Mouse (Mus musculus): ENCODE data around the gene Olfr1431. TPM values are rescaled to one million over a fixed set of nuclear protein-coding genes. Genes with fewer than 3 reads are reported as not detected.
"Not testable (repeated sequence)": the region's sequence is repeated elsewhere in the genome, so short reads cannot be mapped to it uniquely, and the experiment has no call there.

Gene Olfr1431
- not detected in 2 replicates for polyA plus RNA-seq (2015; fragmentation: Nextera tagmentation; extraction: Ambion mirVana)

DNA sequence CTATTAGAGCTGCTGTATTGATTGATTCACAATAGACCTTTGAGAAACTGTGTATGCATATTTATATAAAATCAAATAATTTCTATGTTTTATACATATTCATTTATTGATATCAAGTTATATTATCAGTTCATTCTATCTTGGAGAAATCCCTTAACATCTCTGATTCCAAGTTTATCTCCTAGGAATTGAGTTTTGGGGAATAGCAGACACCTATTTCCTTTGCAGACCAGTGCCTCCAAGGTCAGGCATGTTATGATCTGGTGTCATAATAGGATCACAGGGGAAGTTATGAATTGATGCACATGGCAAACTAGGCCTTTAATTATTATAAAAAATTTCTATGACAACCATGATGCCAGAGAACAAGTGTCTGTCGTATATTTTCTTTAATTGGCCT is at the start of gene Olfr1431:
Gene Olfr1431, plus strand, starts transcription at position 301 of the 400 bp plus-strand sequence.
- no peak within 1 kb of the TSS for H3K4me3 ChIP-seq (ENCODE audit: low read depth, low read length)
- H3K4me1 ChIP-seq (ENCODE audit: control insufficient read depth, low read depth, low read length), result no peaks in the 10 kb centered on the region
- H3K9ac ChIP-seq (ENCODE audit: low read depth, low read length), result no peak within 1 kb of the TSS
- H3K27ac ChIP-seq (ENCODE audit: low read length), result no peak within 1 kb of the TSS
- no peak within 1 kb of the TSS for H3K4me2 ChIP-seq (ENCODE audit: low read depth, low read length)
- ATAC-seq (ENCODE audit: low read depth), result no peak
- H3K9me3 ChIP-seq (replicated peaks; ENCODE audit: control insufficient read depth, low read length), result no peaks in the 10 kb centered on the region
- no peaks in the 10 kb centered on the region for H3K27me3 ChIP-seq (ENCODE audit: control insufficient read depth, insufficient read depth, low read depth, low read length)
- H3K36me3 ChIP-seq (ENCODE audit: control insufficient read depth, insufficient read depth), result no peaks in the 10 kb centered on the region
- 50% methylated on average over 1 of the region's 1 CpGs for WGBS (ENCODE audit: insufficient replicate concordance)

GRCm38 (mm10) chr19:12170062-12170599 is 30.3 kb upstream of the Olfr1431 start, which contains the start of gene Olfr1555-ps1:
Gene Olfr1555-ps1, minus strand, starts transcription at chr19:12170112.
- not testable (repeated sequence) for ATAC-seq (ENCODE audit: low read depth); H3K4me1 ChIP-seq (ENCODE audit: control insufficient read depth, low read depth, low read length); H3K4me2 ChIP-seq (ENCODE audit: low read depth, low read length); H3K36me3 ChIP-seq (ENCODE audit: control insufficient read depth, insufficient read depth); H3K9me3 ChIP-seq (replicated peaks; ENCODE audit: control insufficient read depth, low read length); H3K27ac ChIP-seq (ENCODE audit: low read length); H3K4me3 ChIP-seq (ENCODE audit: low read depth, low read length); H3K9ac ChIP-seq (ENCODE audit: low read depth, low read length); H3K27me3 ChIP-seq (ENCODE audit: control insufficient read depth, insufficient read depth, low read depth, low read length)
- 31% methylated on average over 1 of the region's 1 CpGs for WGBS (ENCODE audit: insufficient replicate concordance)

- not testable (repeated sequence) for H3K9me3 ChIP-seq (replicated peaks; ENCODE audit: control insufficient read depth, low read length); H3K27me3 ChIP-seq (ENCODE audit: control insufficient read depth, insufficient read depth, low read depth, low read length); H3K4me1 ChIP-seq (ENCODE audit: control insufficient read depth, low read depth, low read length); H3K9ac ChIP-seq (ENCODE audit: low read depth, low read length); H3K27ac ChIP-seq (ENCODE audit: low read length); H3K36me3 ChIP-seq (ENCODE audit: control insufficient read depth, insufficient read depth); ATAC-seq (ENCODE audit: low read depth); H3K4me2 ChIP-seq (ENCODE audit: low read depth, low read length); H3K4me3 ChIP-seq (ENCODE audit: low read depth, low read length)
- 55% methylated on average over 5 of the region's 5 CpGs for WGBS (ENCODE audit: insufficient replicate concordance)
These were observed 25.0 kb upstream of the Olfr1431 start for GRCm38 (mm10) chr19:12175431-12175830.

DNA sequence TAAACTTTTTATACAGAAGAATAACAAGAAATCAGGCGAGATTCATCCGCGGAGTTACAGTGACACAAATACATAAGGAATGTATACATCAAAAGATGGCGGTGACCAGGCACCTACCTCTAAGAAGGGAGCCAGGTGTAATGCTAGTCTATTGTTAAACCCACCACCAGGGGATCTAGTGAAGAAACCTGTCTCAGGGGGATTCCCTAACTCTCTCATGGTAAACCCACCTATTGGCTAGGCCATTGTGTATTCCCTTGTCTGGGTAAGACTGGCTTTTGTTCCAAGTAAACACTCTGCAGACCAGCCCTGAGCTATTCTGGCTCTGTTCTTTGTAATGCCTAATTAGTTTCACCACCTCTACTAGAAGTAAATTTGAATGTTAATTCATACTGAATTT is 1.4 kb upstream of the Olfr1431 start:
- not testable (repeated sequence) for H3K4me3 ChIP-seq (ENCODE audit: low read depth, low read length); H3K4me2 ChIP-seq (ENCODE audit: low read depth, low read length); H3K9me3 ChIP-seq (replicated peaks; ENCODE audit: control insufficient read depth, low read length); ATAC-seq (ENCODE audit: low read depth); H3K4me1 ChIP-seq (ENCODE audit: control insufficient read depth, low read depth, low read length); H3K27me3 ChIP-seq (ENCODE audit: control insufficient read depth, insufficient read depth, low read depth, low read length); H3K36me3 ChIP-seq (ENCODE audit: control insufficient read depth, insufficient read depth); H3K27ac ChIP-seq (ENCODE audit: low read length); H3K9ac ChIP-seq (ENCODE audit: low read depth, low read length)
- WGBS (ENCODE audit: insufficient replicate concordance), result 63% methylated on average over 4 of the region's 4 CpGs

DNA sequence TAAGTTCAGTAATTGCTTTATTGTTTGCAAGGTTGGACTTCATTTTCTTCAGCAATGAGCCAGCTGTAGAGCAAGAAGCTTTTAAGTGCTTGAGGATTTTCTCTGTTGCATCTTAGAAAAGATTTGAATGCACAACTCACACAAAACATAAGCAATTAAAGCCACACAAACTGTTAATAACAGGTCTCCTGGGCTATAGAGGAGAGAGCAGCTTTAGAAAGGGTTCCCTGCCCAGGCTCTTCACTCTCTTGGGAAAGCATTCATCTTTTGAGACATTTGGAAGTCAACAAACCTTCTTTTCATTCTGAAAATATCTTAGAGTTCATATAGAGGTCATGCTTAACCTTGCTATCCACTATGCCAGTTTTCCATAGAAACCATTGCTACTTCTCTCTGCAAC is 32.1 kb downstream of the Olfr1431 start, which contains the start of gene Olfr1432:
Gene Olfr1432, minus strand, starts transcription at position 101 of the 400 bp plus-strand sequence.
- H3K4me3 ChIP-seq (ENCODE audit: low read depth, low read length); H3K9ac ChIP-seq (ENCODE audit: low read depth, low read length); H3K36me3 ChIP-seq (ENCODE audit: control insufficient read depth, insufficient read depth); ATAC-seq (ENCODE audit: low read depth); H3K27ac ChIP-seq (ENCODE audit: low read length); H3K4me1 ChIP-seq (ENCODE audit: control insufficient read depth, low read depth, low read length); H3K27me3 ChIP-seq (ENCODE audit: control insufficient read depth, insufficient read depth, low read depth, low read length); H3K9me3 ChIP-seq (replicated peaks; ENCODE audit: control insufficient read depth, low read length); H3K4me2 ChIP-seq (ENCODE audit: low read depth, low read length): not testable (repeated sequence)

GRCm38 (mm10) chr19:12241559-12241958 is 41.1 kb downstream of the Olfr1431 start, which contains the start of gene Olfr262:
Gene Olfr262, minus strand, starts transcription at chr19:12241659.
- no peaks in the 10 kb centered on the region for H3K27me3 ChIP-seq (ENCODE audit: control insufficient read depth, insufficient read depth, low read depth, low read length)
- H3K9me3 ChIP-seq (replicated peaks; ENCODE audit: control insufficient read depth, low read length), result no peaks in the 10 kb centered on the region
- WGBS (ENCODE audit: insufficient replicate concordance), result 37% methylated on average over 1 of the region's 1 CpGs

GRCm38 (mm10) chr19:12260732-12261131 is 60.3 kb downstream of the Olfr1431 start, which contains the start of gene Olfr235:
Gene Olfr235, plus strand, starts transcription at chr19:12261032.
- Histone ChIP-seq H3K4me2 (ENCODE audit: low read depth, low read length) (no peak within 1 kb of the TSS), H3K27me3 (ENCODE audit: control insufficient read depth, insufficient read depth, low read depth, low read length) (no peaks in the 10 kb centered on the region), H3K9me3 (replicated peaks; ENCODE audit: control insufficient read depth, low read length) (no peaks in the 10 kb centered on the region), H3K4me3 (ENCODE audit: low read depth, low read length) (no peak within 1 kb of the TSS), H3K36me3 (ENCODE audit: control insufficient read depth, insufficient read depth) (no peaks in the 10 kb centered on the region), H3K9ac (ENCODE audit: low read depth, low read length) (no peak within 1 kb of the TSS), H3K4me1 (ENCODE audit: control insufficient read depth, low read depth, low read length) (no peaks in the 10 kb centered on the region), H3K27ac (ENCODE audit: low read length) (no peak within 1 kb of the TSS)
- ATAC-seq (ENCODE audit: low read depth), result no peak
- 32% methylated on average over 1 of the region's 1 CpGs for WGBS (ENCODE audit: insufficient replicate concordance)

More at GRCm38 (mm10) chr19:12241559-12241958, 41.1 kb downstream of the Olfr1431 start, which contains the start of gene Olfr262:
- H3K36me3 ChIP-seq (ENCODE audit: control insufficient read depth, insufficient read depth), result no peaks in the 10 kb centered on the region
- H3K4me2 ChIP-seq (ENCODE audit: low read depth, low read length), result no peak within 1 kb of the TSS
- ATAC-seq (ENCODE audit: low read depth), result no peak
- no peak within 1 kb of the TSS for H3K4me3 ChIP-seq (ENCODE audit: low read depth, low read length)
- no peaks in the 10 kb centered on the region for H3K4me1 ChIP-seq (ENCODE audit: control insufficient read depth, low read depth, low read length)
- no peak within 1 kb of the TSS for H3K9ac ChIP-seq (ENCODE audit: low read depth, low read length)
- no peak within 1 kb of the TSS for H3K27ac ChIP-seq (ENCODE audit: low read length)

Other genes with a start within 250 kb of the Olfr1431 start
- gene Osbp, start 234.7 kb upstream of the Olfr1431 start, polyA plus RNA-seq (2015; fragmentation: Nextera tagmentation; extraction: Ambion mirVana), result 1.7 TPM in 2 replicates
- gene Olfr1423, start 159.3 kb upstream of the Olfr1431 start, polyA plus RNA-seq (2015; fragmentation: Nextera tagmentation; extraction: Ambion mirVana), result 0.01 TPM in 1 of 2 replicates, not detected in the other
- gene Olfr1424, start 138.0 kb upstream of the Olfr1431 start, polyA plus RNA-seq (2015; fragmentation: Nextera tagmentation; extraction: Ambion mirVana), result not detected in 2 replicates
- gene Olfr1425, start 122.9 kb upstream of the Olfr1431 start, polyA plus RNA-seq (2015; fragmentation: Nextera tagmentation; extraction: Ambion mirVana), result not detected in 2 replicates
- not detected in 2 replicates for gene Olfr1426, start 108.6 kb upstream of the Olfr1431 start, polyA plus RNA-seq (2015; fragmentation: Nextera tagmentation; extraction: Ambion mirVana)
- gene Olfr1427, start 97.3 kb upstream of the Olfr1431 start, polyA plus RNA-seq (2015; fragmentation: Nextera tagmentation; extraction: Ambion mirVana), result not detected in 2 replicates
- not detected in 2 replicates for gene Olfr1428, start 84.7 kb upstream of the Olfr1431 start, polyA plus RNA-seq (2015; fragmentation: Nextera tagmentation; extraction: Ambion mirVana)
- gene Olfr76, start 77.4 kb upstream of the Olfr1431 start, polyA plus RNA-seq (2015; fragmentation: Nextera tagmentation; extraction: Ambion mirVana), result not detected in 2 replicates
- not detected in 2 replicates for gene Olfr1555-ps1, start 30.5 kb upstream of the Olfr1431 start, polyA plus RNA-seq (2015; fragmentation: Nextera tagmentation; extraction: Ambion mirVana)
- gene Olfr1432, start 32.0 kb downstream of the Olfr1431 start, polyA plus RNA-seq (2015; fragmentation: Nextera tagmentation; extraction: Ambion mirVana), result not detected in 2 replicates
- gene Olfr262, start 41.0 kb downstream of the Olfr1431 start, polyA plus RNA-seq (2015; fragmentation: Nextera tagmentation; extraction: Ambion mirVana), result not detected in 2 replicates
- not detected in 2 replicates for gene Olfr235, start 60.4 kb downstream of the Olfr1431 start, polyA plus RNA-seq (2015; fragmentation: Nextera tagmentation; extraction: Ambion mirVana)
- not detected in 2 replicates for gene Olfr1434, start 79.2 kb downstream of the Olfr1431 start, polyA plus RNA-seq (2015; fragmentation: Nextera tagmentation; extraction: Ambion mirVana)
- gene Olfr1436, start 98.5 kb downstream of the Olfr1431 start, polyA plus RNA-seq (2015; fragmentation: Nextera tagmentation; extraction: Ambion mirVana), result not detected in 2 replicates
- not detected in 2 replicates for gene Olfr1437, start 124.5 kb downstream of the Olfr1431 start, polyA plus RNA-seq (2015; fragmentation: Nextera tagmentation; extraction: Ambion mirVana)
- not detected in 2 replicates for gene Olfr1438-ps1, start 135.3 kb downstream of the Olfr1431 start, polyA plus RNA-seq (2015; fragmentation: Nextera tagmentation; extraction: Ambion mirVana)
- not detected in 2 replicates for gene Olfr1440, start 186.6 kb downstream of the Olfr1431 start, polyA plus RNA-seq (2015; fragmentation: Nextera tagmentation; extraction: Ambion mirVana)
- not detected in 2 replicates for gene Olfr1441, start 216.8 kb downstream of the Olfr1431 start, polyA plus RNA-seq (2015; fragmentation: Nextera tagmentation; extraction: Ambion mirVana)
- not detected in 2 replicates for gene Pfpl, start 227.3 kb downstream of the Olfr1431 start, polyA plus RNA-seq (2015; fragmentation: Nextera tagmentation; extraction: Ambion mirVana)